Mouse (Mus musculus) lung, embryonic 14.5 days (tissue): Measurements from ENCODE around the gene Fam71f1. TPM values are rescaled to one million over a fixed set of nuclear protein-coding genes. Genes with fewer than 3 reads are reported as not detected.

ENCODE experiments used
- ATAC-seq: fragments of 200-750 bp; cut with Nextera tagmentation; 2 replicates; pipeline ENCODE4 v1.8.0; 2017; ENCODE audit warnings: mild to moderate bottlenecking, moderate TSS enrichment, moderate library complexity; ENCODE audit not compliant: insufficient read depth
- DNase-seq: peaks from one replicate; pipeline ENCODE4 v3.0.0-alpha.2; 2015
- H3K27ac ChIP-seq: fragments of 300-500 bp; sonication (generic); 2 replicates; pipeline ENCODE4 v1.5.1; 2014; ENCODE audit warnings: low read depth, mild to moderate bottlenecking, moderate library complexity
- H3K27me3 ChIP-seq: fragments of 300-500 bp; sonication (generic); 2 replicates; pipeline ENCODE4 v1.6.1; 2014; ENCODE audit warnings: low read length, control low read depth; ENCODE audit not compliant: insufficient read depth
- H3K36me3 ChIP-seq: fragments of 300-500 bp; sonication (generic); 2 replicates; pipeline ENCODE4 v1.6.1; 2014; ENCODE audit warnings: control low read depth; ENCODE audit not compliant: insufficient read depth
- H3K4me1 ChIP-seq: fragments of 300-500 bp; sonication (generic); 2 replicates; pipeline ENCODE4 v1.6.1; 2014; ENCODE audit warnings: antibody characterized with exemption, control low read depth; ENCODE audit not compliant: insufficient read depth
- H3K4me2 ChIP-seq: fragments of 300-500 bp; sonication (generic); 2 replicates; pipeline ENCODE4 v1.6.1; 2014; ENCODE audit warnings: mild to moderate bottlenecking
- H3K4me3 ChIP-seq: fragments of 300-500 bp; sonication (generic); 2 replicates; pipeline ENCODE4 v1.5.1; 2014; ENCODE audit warnings: low read depth, low read length
- H3K9ac ChIP-seq: fragments of 300-500 bp; sonication (generic); 2 replicates; pipeline ENCODE4 v1.6.1; 2014
- H3K9me3 ChIP-seq: fragments of 300-500 bp; sonication (generic); 2 replicates; pipeline ENCODE4 v1.6.1; 2016; ENCODE audit warnings: low read depth, low read length, control low read depth
- CTCF ChIP-seq: IDR thresholded peaks from 2 replicates; pipeline ENCODE4 v1.5.1; 2016; ENCODE audit warnings: antibody characterized with exemption, low read depth
- WGBS: fragments of 180-500 bp; shearing (Covaris S2); extraction: QIAGEN DNeasy Blood & Tissue Kit; methylation state at CpG from one replicate; pipeline ENCODE4 v1.1.7; 2014; 5-methylcytosine and 5-hydroxymethylcytosine counted together
- polyA plus RNA-seq: library from polyadenylated mRNA; unstranded; fragments of >200 nt; fragmentation: Nextera tagmentation; extraction: Ambion mirVana; gene quantifications from 2 replicates; pipeline ENCODE4 v1.2.1, GENCODE M21; 2014

Fam71f1 gene
- polyA plus RNA-seq, 1 experiment from 2014 or later, result not detected

DNA sequence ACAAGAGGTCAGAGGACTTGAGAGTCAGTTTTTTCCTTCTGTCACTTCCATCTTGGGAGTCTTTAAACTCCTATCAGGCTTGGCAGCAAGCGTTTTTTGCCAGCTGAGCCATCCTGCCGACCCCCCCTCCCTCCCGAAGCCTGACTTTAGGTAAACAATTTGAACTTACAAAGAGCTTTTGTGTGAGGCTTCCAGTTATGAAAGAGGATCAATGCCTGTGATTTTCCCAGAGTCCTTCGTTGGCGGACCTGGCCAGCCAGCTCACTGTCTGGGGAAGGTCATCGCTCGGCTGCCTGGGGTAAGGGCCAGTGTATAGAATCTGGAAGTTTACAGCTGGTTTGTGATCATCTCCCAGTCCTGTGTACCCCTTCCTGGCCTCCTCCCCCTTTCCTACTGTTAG lies 38.3 kb upstream of the Fam71f1 start:
- ATAC-seq (no peak), DNase-seq (no peak)
- TF ChIP-seq CTCF, result no peak
- 0 out of 2 replicates have a peak, but pooled peaks cover 1% of the 10 kb centered on the region for H3K36me3 ChIP-seq
- H3K9me3 ChIP-seq, result no peaks in the 10 kb centered on the region
- no peak overlapping the region for H3K4me3 ChIP-seq
- H3K4me1 ChIP-seq, result no peaks in the 10 kb centered on the region
- H3K27ac ChIP-seq, result no peak overlapping the region
- H3K27me3 ChIP-seq, result no peaks in the 10 kb centered on the region
- H3K4me2 ChIP-seq, result no peak overlapping the region
- 32% methylated on average over 7 of the region's 7 CpGs for WGBS
- H3K9ac ChIP-seq, result no peak overlapping the region; the same call in 1 of the 2 replicates

DNA sequence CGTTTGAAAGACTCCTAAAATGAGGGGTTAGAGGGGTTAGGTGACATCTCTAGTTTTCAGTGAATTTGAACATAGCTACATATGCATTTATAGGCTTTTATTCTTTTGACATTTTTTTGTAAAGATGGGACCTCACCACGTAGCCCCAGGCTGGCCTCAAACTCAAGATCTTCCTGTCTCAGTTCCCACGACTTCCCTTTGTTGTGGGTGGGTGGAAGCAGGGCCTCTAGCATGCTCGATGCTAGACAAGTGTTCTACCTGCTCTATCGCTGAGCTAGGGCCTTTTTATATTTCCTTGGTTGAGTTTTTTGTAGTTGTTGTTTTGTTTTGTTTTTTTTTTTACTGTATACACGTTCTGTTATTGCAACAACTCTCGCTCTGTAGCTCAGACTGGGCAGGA lies 32.1 kb upstream of the Fam71f1 start:
- H3K27me3 ChIP-seq, result no peaks in the 10 kb centered on the region
- WGBS, result 67% methylated on average over 7 of the region's 7 CpGs
- H3K9me3 ChIP-seq, result no peaks in the 10 kb centered on the region
- H3K27ac ChIP-seq, result no peak overlapping the region
- H3K4me1 ChIP-seq, result no peaks in the 10 kb centered on the region
- no peak overlapping the region for H3K4me3 ChIP-seq
- H3K4me2 ChIP-seq, result no peak overlapping the region
- no peak overlapping the region for H3K9ac ChIP-seq
- no peak for TF ChIP-seq CTCF
- ATAC-seq, result no peak
- DNase-seq, result no peak
- no peaks in the 10 kb centered on the region for H3K36me3 ChIP-seq

GRCm38 (mm10) chr6:29287481-29287880 lies 31.5 kb upstream of the Fam71f1 start:
- Histone ChIP-seq H3K36me3 (no peaks in the 10 kb centered on the region), H3K9ac (no peak overlapping the region; the same call in 1 of the 2 replicates), H3K27me3 (no peaks in the 10 kb centered on the region), H3K9me3 (no peaks in the 10 kb centered on the region), H3K4me3 (no peak overlapping the region), H3K4me1 (no peaks in the 10 kb centered on the region), H3K4me2 (no peak overlapping the region), H3K27ac (no peak overlapping the region)
- 56% methylated on average over 6 of the region's 6 CpGs for WGBS
- no peak for TF ChIP-seq CTCF
- ATAC-seq (no peak), DNase-seq (no peak)

- H3K4me2 ChIP-seq, result no peak overlapping the region
- WGBS, result 63% methylated on average over 5 of the region's 5 CpGs
- H3K9ac ChIP-seq, result no peak overlapping the region
- no peak overlapping the region for H3K4me3 ChIP-seq
- no peak overlapping the region for H3K27ac ChIP-seq
- H3K9me3 ChIP-seq, result no peaks in the 10 kb centered on the region
- no peak for DNase-seq
- no peak for ATAC-seq
- no peak for TF ChIP-seq CTCF
- no peaks in the 10 kb centered on the region for H3K27me3 ChIP-seq
- H3K4me1 ChIP-seq, result no peaks in the 10 kb centered on the region
- H3K36me3 ChIP-seq, result no peaks in the 10 kb centered on the region
Observed at GRCm38 (mm10) chr6:29287944-29288343, 31.0 kb upstream of the Fam71f1 start.

GRCm38 (mm10) chr6:29288651-29289050 lies 30.3 kb upstream of the Fam71f1 start:
- H3K36me3 ChIP-seq, result no peaks in the 10 kb centered on the region
- WGBS, result 55% methylated on average over 6 of the region's 6 CpGs
- no peaks in the 10 kb centered on the region for H3K4me1 ChIP-seq
- H3K4me3 ChIP-seq, result no peak overlapping the region
- no peak for DNase-seq
- H3K9me3 ChIP-seq, result no peaks in the 10 kb centered on the region
- no peak for TF ChIP-seq CTCF
- H3K9ac ChIP-seq, result no peak overlapping the region
- no peak overlapping the region for H3K27ac ChIP-seq
- no peak overlapping the region for H3K4me2 ChIP-seq
- no peaks in the 10 kb centered on the region for H3K27me3 ChIP-seq
- ATAC-seq, result no peak

DNA sequence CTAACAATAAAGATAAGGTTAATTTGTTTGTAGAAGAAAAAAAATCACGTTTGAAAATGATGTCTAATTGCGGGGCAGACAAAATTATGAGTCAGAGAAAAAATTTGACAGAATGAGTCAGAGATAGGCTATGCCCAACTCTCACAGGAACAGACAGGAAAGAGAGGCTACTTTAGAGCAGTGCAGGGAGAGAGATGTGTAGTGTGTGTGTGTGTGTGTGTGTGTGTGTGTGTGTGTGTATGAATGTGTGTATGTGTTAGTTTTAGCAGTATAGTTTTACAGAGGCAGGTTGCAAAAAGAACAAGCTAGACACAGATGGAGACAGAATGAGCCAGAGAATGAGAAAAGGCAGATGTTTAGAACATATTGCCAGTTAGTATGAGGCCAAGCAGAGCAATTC lies 19.8 kb upstream of the Fam71f1 start:
- Histone ChIP-seq H3K27ac (no peak overlapping the region), H3K4me1 (no peaks in the 10 kb centered on the region), H3K9me3 (no peaks in the 10 kb centered on the region), H3K27me3 (no peaks in the 10 kb centered on the region), H3K4me3 (no peak overlapping the region), H3K9ac (no peak overlapping the region), H3K36me3 (no peaks in the 10 kb centered on the region), H3K4me2 (no peak overlapping the region)
- DNase-seq (no peak), ATAC-seq (no peak)
- TF ChIP-seq CTCF, result no peak
- WGBS, result 34% methylated on average over 2 of the region's 2 CpGs

DNA sequence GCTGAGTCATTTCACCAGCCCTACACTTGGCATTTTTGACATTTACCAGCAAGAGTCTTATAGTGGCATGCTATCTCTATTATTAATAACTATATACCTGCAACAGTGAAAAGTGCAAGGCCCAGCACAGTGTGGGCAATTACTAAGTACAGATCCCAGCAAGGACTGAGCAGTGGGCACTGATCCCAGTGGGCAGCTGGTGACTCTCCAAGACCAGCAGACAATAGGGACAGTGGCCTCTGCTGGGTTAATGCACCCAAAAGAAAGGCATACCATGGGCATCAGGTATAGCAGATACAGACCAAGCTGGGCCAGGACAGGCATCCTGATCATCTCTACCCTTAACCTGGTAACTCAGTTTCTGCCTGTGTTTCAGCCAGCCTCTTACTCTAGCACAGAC lies 15.7 kb upstream of the Fam71f1 start:
- TF ChIP-seq CTCF, result no peak
- no peak for ATAC-seq

DNA sequence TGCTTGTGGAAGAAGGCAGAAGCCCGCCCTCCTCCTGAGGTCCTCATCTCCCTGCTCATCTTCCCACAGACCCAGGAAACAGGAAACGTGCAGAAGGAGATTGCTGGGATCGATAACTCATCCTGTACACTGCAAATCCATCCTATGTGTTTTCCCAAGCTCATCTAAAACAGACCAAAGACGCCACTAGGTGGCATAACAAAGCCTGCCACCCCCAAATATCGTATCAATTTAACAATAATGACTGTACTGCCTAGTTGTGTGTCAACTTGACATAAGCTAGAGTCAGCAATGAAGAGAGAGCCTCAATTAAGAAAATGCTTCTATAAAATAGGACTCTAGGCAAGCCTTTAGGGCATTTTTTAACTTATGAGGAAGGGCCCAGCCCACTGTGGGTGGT lies 15.2 kb upstream of the Fam71f1 start:
- Histone ChIP-seq H3K4me1 (no peaks in the 10 kb centered on the region), H3K36me3 (no peaks in the 10 kb centered on the region), H3K4me2 (no peak overlapping the region), H3K9me3 (no peaks in the 10 kb centered on the region), H3K27me3 (no peaks in the 10 kb centered on the region), H3K4me3 (no peak overlapping the region), H3K27ac (no peak overlapping the region), H3K9ac (no peak overlapping the region)
- TF ChIP-seq CTCF, result peak; percentile 34
- peak; percentile 15 for DNase-seq
- ATAC-seq, result no peak
- 32% methylated on average over 5 of the region's 5 CpGs for WGBS

More for the DNA sequence above, 15.7 kb upstream of the Fam71f1 start:
- no peak overlapping the region for H3K4me2 ChIP-seq
- H3K27me3 ChIP-seq, result no peaks in the 10 kb centered on the region
- no peak overlapping the region for H3K9ac ChIP-seq
- no peaks in the 10 kb centered on the region for H3K36me3 ChIP-seq
- H3K4me1 ChIP-seq, result no peaks in the 10 kb centered on the region
- H3K4me3 ChIP-seq, result no peak overlapping the region
- H3K9me3 ChIP-seq, result no peaks in the 10 kb centered on the region
- H3K27ac ChIP-seq, result no peak overlapping the region
- no peak for DNase-seq
